Mouse (Mus musculus): ENCODE data around the gene Stk38.

- no peak for TF ChIP-seq CTCF (IDR thresholded peaks at IDR 0.05; ENCODE audit: low read depth, low read length)
- TF ChIP-seq POLR2A (IDR thresholded peaks at IDR 0.05; ENCODE audit: extremely low read depth, insufficient read depth, low read length), result no peak
Observed at GRCm38 (mm10) chr17:29016705-29017104, 8.9 kb upstream of the Stk38 start.

All from liver, adult 2 months (tissue).